Mouse (Mus musculus): Measurements from ENCODE around the gene Capza2. TPM values are rescaled to one million over a fixed set of nuclear protein-coding genes. Genes with fewer than 3 reads are reported as not detected.
"Not testable (repeated sequence)": the region's sequence is repeated elsewhere in the genome, so short reads cannot be mapped to it uniquely, and the experiment has no call there.

Gene Capza2
- polyA plus RNA-seq, 1 experiment = 51.5 TPM

DNA sequence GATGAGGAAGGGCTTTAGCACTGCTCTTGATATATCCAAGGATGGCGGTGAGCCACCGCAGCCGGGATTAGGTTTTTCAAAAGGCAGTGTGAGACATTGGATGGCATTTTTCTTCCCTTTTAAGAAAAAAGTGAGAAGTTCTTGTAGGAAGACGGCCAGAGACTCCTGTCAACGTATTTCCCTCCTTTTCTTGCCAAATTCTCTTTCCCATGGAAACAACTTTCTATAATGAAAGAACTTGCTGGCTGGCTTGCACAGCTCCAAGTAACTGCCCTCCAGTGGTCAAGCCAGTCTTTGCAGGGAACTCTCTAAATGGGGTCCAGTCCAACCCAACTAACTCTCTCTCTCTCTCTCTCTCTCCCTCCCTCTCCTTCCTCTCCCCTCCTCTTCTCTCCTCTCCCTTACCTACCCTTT, 60.3 kb downstream of the Capza2 start:
- peaks cover 5% of the 10 kb centered on the region for H3K79me3 ChIP-seq (ENCODE audit: low read depth)
- peaks cover 13% of the 10 kb centered on the region for H3K79me2 ChIP-seq (ENCODE audit: control insufficient read depth, insufficient read depth)
- peaks cover 6% of the 10 kb centered on the region for H3K36me3 ChIP-seq (ENCODE audit: control insufficient read depth, insufficient read depth)
- no peaks in the 10 kb centered on the region for H3K27me3 ChIP-seq (ENCODE audit: control insufficient read depth, insufficient read depth, insufficient read length)
- H3K4me3 ChIP-seq (ENCODE audit: insufficient read depth, poor library complexity, severe bottlenecking) = no peak overlapping the region
- no peak overlapping the region for H3ac ChIP-seq (ENCODE audit: control insufficient read depth, insufficient read length, low read depth)
- TF ChIP-seq MAX (IDR thresholded peaks at IDR 0.05) (no peak), CTCF (IDR thresholded peaks at IDR 0.05; ENCODE audit: control insufficient read depth, insufficient read depth, insufficient read length) (peak; percentile 5), CEBPB (IDR thresholded peaks at IDR 0.05; ENCODE audit: low read depth) (no peak), USF1 (IDR thresholded peaks at IDR 0.05; ENCODE audit: low read depth) (no peak), FOSL1 (IDR thresholded peaks at IDR 0.05; ENCODE audit: insufficient read depth, low read length, poor library complexity, severe bottlenecking) (no peak)

DNA sequence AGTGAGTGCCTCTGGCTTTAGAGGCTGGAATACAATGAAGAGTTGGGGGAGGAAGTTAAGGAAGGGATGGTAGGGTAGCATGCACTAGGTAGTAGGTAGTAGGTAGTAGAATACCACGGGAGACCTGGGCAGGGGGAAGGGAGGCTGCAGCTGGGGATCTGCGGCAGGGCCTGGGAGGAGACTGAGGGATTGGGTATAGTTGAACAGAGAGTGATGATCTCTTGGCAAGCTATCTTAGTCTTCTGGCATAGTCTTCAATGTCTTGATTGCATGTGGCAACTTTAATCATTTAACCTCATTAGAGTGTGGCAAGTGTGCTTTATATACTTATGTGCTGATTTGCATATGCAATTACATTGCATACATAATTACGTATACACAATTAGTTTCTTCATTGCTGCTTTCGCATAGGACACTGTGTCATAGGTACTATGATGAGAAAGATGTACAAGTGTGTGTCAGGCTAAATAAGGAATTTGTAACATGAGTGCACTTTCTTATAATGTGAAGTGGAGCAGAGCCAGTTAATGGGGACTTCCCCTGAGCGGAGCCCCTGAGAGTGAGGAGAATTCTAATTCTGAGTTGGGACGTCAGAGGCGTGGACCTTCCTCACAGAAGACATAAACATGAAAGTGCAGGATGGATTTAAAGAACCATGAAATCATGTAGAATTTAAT, 65.0 kb downstream of the Capza2 start:
- TF ChIP-seq MYOD1 (IDR thresholded peaks at IDR 0.05; ENCODE audit: control insufficient read depth, insufficient read length, low read depth) (no peak), MYOG (IDR thresholded peaks at IDR 0.05; ENCODE audit: control insufficient read depth, extremely low read depth, insufficient read length) (no peak), USF1 (IDR thresholded peaks at IDR 0.05; ENCODE audit: low read depth) (no peak), FOSL1 (IDR thresholded peaks at IDR 0.05; ENCODE audit: insufficient read depth, low read length, poor library complexity, severe bottlenecking) (no peak), CTCF (IDR thresholded peaks at IDR 0.05; ENCODE audit: control insufficient read depth, insufficient read depth, insufficient read length) (no peak), CEBPB (IDR thresholded peaks at IDR 0.05; ENCODE audit: low read depth) (no peak), MAX (IDR thresholded peaks at IDR 0.05) (no peak)
- Histone ChIP-seq H3K36me3 (ENCODE audit: control insufficient read depth, insufficient read depth) (peaks cover 6% of the 10 kb centered on the region), H3K79me2 (ENCODE audit: control insufficient read depth, insufficient read depth) (peaks cover 13% of the 10 kb centered on the region), H3ac (ENCODE audit: control insufficient read depth, insufficient read length, low read depth) (no peak overlapping the region), H3K27me3 (ENCODE audit: control insufficient read depth, insufficient read depth, insufficient read length) (no peaks in the 10 kb centered on the region), H3K4me3 (ENCODE audit: insufficient read depth, poor library complexity, severe bottlenecking) (no peak overlapping the region), H3K79me3 (ENCODE audit: low read depth) (peaks cover 7% of the 10 kb centered on the region)

DNA sequence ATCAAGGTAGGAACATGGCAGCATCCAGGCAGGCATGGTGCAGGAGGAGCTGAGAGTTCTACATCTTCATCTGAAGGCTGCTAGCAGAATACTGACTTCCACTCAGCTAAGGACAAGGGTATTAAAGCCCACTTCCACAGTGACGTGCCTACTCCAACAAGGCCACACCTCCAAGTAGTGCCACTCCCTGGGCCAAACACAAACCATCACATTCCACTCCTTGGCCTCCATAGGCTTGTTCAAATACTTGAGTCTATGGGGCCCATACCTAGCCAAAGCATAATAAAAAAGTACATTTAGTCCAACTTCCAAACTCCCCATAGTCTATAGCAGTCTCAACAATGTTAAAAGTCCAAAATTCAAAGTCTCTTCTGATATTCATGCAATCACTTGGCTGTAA, 68.0 kb downstream of the Capza2 start:
- H3K36me3 ChIP-seq (ENCODE audit: control insufficient read depth, insufficient read depth); H3ac ChIP-seq (ENCODE audit: control insufficient read depth, insufficient read length, low read depth); H3K79me3 ChIP-seq (ENCODE audit: low read depth); H3K27me3 ChIP-seq (ENCODE audit: control insufficient read depth, insufficient read depth, insufficient read length); H3K4me3 ChIP-seq (ENCODE audit: insufficient read depth, poor library complexity, severe bottlenecking); H3K79me2 ChIP-seq (ENCODE audit: control insufficient read depth, insufficient read depth): not testable (repeated sequence)

DNA sequence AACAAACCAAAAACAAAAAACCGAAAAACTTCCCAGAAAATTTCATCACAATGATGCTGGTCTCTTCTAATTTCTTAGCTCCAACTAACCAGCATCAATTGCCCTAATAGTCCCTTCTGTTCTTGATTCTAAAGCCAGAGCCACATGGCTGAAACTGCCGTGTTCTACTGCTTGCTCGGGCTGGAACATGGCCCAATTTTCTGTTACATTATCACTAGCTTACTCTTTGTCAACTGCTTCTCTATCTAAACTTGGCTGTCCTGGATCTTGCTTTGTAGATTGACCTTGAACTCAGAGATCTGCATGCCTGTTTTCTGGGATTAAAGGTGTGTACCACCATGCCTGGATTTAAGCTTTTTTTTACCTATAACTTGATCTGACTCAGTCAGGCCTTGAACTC, 69.9 kb downstream of the Capza2 start:
- peaks cover 2% of the 10 kb centered on the region for H3K79me3 ChIP-seq (ENCODE audit: low read depth)
- no peak for TF ChIP-seq CEBPB (IDR thresholded peaks at IDR 0.05; ENCODE audit: low read depth)
- TF ChIP-seq FOSL1 (IDR thresholded peaks at IDR 0.05; ENCODE audit: insufficient read depth, low read length, poor library complexity, severe bottlenecking) = no peak
- TF ChIP-seq CTCF (IDR thresholded peaks at IDR 0.05; ENCODE audit: control insufficient read depth, insufficient read depth, insufficient read length) = no peak
- TF ChIP-seq MAX (IDR thresholded peaks at IDR 0.05) = no peak
- no peak for TF ChIP-seq MYOG (IDR thresholded peaks at IDR 0.05; ENCODE audit: control insufficient read depth, extremely low read depth, insufficient read length)
- no peak for TF ChIP-seq USF1 (IDR thresholded peaks at IDR 0.05; ENCODE audit: low read depth)
- TF ChIP-seq MYOD1 (IDR thresholded peaks at IDR 0.05; ENCODE audit: control insufficient read depth, insufficient read length, low read depth) = no peak

More for the DNA sequence above, 69.9 kb downstream of the Capza2 start:
- Histone ChIP-seq H3K79me2 (ENCODE audit: control insufficient read depth, insufficient read depth) (no peaks in the 10 kb centered on the region), H3ac (ENCODE audit: control insufficient read depth, insufficient read length, low read depth) (no peak overlapping the region), H3K36me3 (ENCODE audit: control insufficient read depth, insufficient read depth) (no peaks in the 10 kb centered on the region), H3K4me3 (ENCODE audit: insufficient read depth, poor library complexity, severe bottlenecking) (no peak overlapping the region), H3K27me3 (ENCODE audit: control insufficient read depth, insufficient read depth, insufficient read length) (no peaks in the 10 kb centered on the region)

Other genes with a start within 250 kb of the Capza2 start
- 10.2 TPM for gene Met, start 172.4 kb upstream of the Capza2 start, polyA plus RNA-seq (2012; fragmentation: generic; extraction: Trizol)
- gene St7, start 56.7 kb downstream of the Capza2 start, polyA plus RNA-seq (2012; fragmentation: generic; extraction: Trizol) = 8.4 TPM

All from C2C12 (cell line).